Mouse (Mus musculus): ENCODE results near the gene Cfhr2. TPM values are rescaled to one million over a fixed set of nuclear protein-coding genes. Genes with fewer than 3 reads are reported as not detected.

The Cfhr2 gene
- polyA plus RNA-seq, 1 experiment from 2014 or later = 0.16 TPM

Other genes with a start within 250 kb of the Cfhr2 start
- 0.20 TPM in 1 of 2 replicates, not detected in the other for gene Gm4788, start 77.5 kb downstream of the Cfhr2 start, polyA plus RNA-seq (2014; fragmentation: Nextera tagmentation; extraction: Ambion mirVana)

Data from heart, embryonic 14.5 days (tissue).